Mouse (Mus musculus) lung, adult 2 months (tissue): ENCODE results near the gene Atxn7.

Experiments
- CTCF ChIP-seq: fragments of 200-500 bp; IDR thresholded peaks from 2 replicates; pipeline ENCODE4 v1.5.1; 2011; ENCODE audit warnings: mild to moderate bottlenecking, low read length, control low read depth; ENCODE audit not compliant: insufficient read depth
- POLR2A ChIP-seq: fragments of 200-500 bp; IDR thresholded peaks from 2 replicates; pipeline ENCODE4 v1.6.1; 2011; ENCODE audit warnings: low read depth, mild to moderate bottlenecking, control low read depth, low read length, borderline replicate concordance; ENCODE audit errors: extremely low read depth

DNA sequence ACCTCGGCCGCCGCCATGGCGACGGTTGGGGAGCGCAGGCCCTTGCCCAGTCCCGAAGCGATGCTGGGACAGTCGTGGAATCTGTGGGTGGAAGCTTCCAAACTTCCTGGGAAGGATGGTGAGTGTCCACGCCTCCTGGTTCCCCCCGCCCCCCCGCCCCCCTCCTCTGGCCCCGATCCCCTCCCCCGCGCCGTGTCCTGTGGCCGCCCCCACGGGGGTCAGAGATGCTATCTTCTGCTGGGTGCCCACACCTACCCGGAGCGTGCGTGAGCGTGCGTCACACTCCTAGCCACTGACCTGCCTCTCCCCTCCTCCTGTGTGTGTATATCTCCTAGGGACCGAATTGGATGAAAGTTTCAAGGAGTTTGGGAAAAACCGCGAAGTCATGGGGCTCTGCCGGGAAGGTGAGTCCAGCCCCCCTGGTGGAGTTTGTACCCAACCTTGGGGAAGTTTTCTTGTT lies 52.0 kb downstream of the Atxn7 start:
- TF ChIP-seq CTCF: no peak
- TF ChIP-seq POLR2A: 0 out of 2 replicates have a peak, but pooled peaks have one; percentile 9
